Mouse (Mus musculus) lung, postnatal 0 days (tissue): ENCODE results near the gene Chst14.

Experiments used
- CTCF ChIP-seq: IDR thresholded peaks from 2 replicates; pipeline ENCODE4 v1.5.1; 2016; ENCODE audit warnings: antibody characterized with exemption, mild to moderate bottlenecking
- EP300 ChIP-seq: IDR thresholded peaks from 2 replicates; pipeline ENCODE4 v1.6.1; 2016; ENCODE audit warnings: antibody characterized with exemption, mild to moderate bottlenecking, control low read depth

DNA sequence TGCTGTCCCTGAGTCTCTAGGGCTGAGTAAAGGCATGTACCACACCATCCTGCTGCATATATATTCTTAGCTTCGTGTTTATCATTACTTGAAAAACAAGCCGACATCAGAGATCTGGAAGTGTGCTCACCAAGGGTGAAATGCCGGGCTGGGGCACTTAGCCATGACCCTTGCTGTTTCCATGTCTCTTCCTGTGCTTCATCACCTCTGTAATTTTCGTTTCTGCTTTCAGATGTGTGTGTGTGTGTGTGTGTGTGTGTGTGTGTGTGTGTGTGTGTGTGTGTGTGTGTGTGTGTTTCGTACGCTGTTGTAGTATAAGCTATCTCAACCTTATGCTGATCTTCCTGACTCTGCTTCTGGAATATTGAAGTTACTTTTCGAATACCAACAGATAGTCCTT, 15.0 kb downstream of the Chst14 start:
- no peak for TF ChIP-seq CTCF
- no peak for TF ChIP-seq EP300
